Mouse (Mus musculus) CH12.LX (cell line): ENCODE measurements around the gene C8g. TPM values are rescaled to one million over a fixed set of nuclear protein-coding genes. Genes with fewer than 3 reads are reported as not detected.

ENCODE experiments used
- DNase-seq: peaks from one replicate; pipeline ENCODE4 v3.0.0-alpha.2; 2013; ENCODE audit errors: extremely low read depth
- H3K27ac ChIP-seq: 2 replicates; pipeline ENCODE4 v1.5.1; 2012; ENCODE audit warnings: low read depth, mild to moderate bottlenecking, control low read depth, moderate library complexity; ENCODE audit not compliant: insufficient read depth
- H3K27me3 ChIP-seq: replicated peaks from 2 replicates; pipeline ENCODE3; 2012; ENCODE audit warnings: inconsistent platforms
- H3K36me3 ChIP-seq, 2 experiments: replicated peaks in 1 of 2; 2 replicates each; pipeline versions ENCODE3 to v1.6.1; 2012; ENCODE audit warnings: inconsistent platforms in 1 of 2, low read length in 1 of 2, mild to moderate bottlenecking in 1 of 2, mixed read lengths in 1 of 2, moderate library complexity in 1 of 2; ENCODE audit not compliant: control insufficient read depth in 1 of 2, insufficient read depth in 1 of 2
- H3K4me1 ChIP-seq, 2 experiments: 2 replicates each; pipeline ENCODE4 v1.6.1; 2012; ENCODE audit warnings: inconsistent platforms in 1 of 2, moderate library complexity in 1 of 2; ENCODE audit not compliant: insufficient read depth in 2 of 2, control insufficient read depth in 1 of 2
- H3K4me2 ChIP-seq: 2 replicates; pipeline ENCODE4 v1.6.1; 2012; ENCODE audit warnings: low read depth, mild to moderate bottlenecking, control low read depth; ENCODE audit not compliant: poor library complexity, insufficient read depth, severe bottlenecking
- H3K4me3 ChIP-seq, 3 experiments: fragments of 150-350 bp in 1 of 3; sonication (generic) in 1 of 3; replicated peaks in 1 of 3; 2 replicates each; pipeline versions ENCODE3 to v1.5.1; 2011 to 2012; ENCODE audit warnings: low read depth in 2 of 3, low read length in 2 of 3, mild to moderate bottlenecking in 2 of 3, moderate library complexity in 2 of 3, control low read depth in 1 of 3, improper control_type of control experiment in 1 of 3, inconsistent platforms in 1 of 3, mixed read lengths in 1 of 3; ENCODE audit not compliant: poor library complexity in 1 of 3
- H3K79me2 ChIP-seq: replicated peaks from 2 replicates; pipeline ENCODE4 v1.6.1; 2012; ENCODE audit warnings: mild to moderate bottlenecking, moderate library complexity; ENCODE audit not compliant: control insufficient read depth, poor library complexity, insufficient read depth, severe bottlenecking; ENCODE audit errors: extremely low read depth
- H3K9ac ChIP-seq: 2 replicates; pipeline ENCODE4 v1.6.1; 2012; ENCODE audit warnings: low read depth, mild to moderate bottlenecking, control low read depth, moderate library complexity; ENCODE audit not compliant: insufficient read depth
- H3K9me3 ChIP-seq: replicated peaks from 2 replicates; pipeline ENCODE3; 2012; ENCODE audit warnings: low read length, inconsistent platforms, mixed read lengths
- CHD1 ChIP-seq: IDR thresholded peaks from 2 replicates; pipeline ENCODE4 v1.6.1; 2012; ENCODE audit warnings: low read depth, low read length, improper control_type of control experiment, inconsistent platforms
- CHD2 ChIP-seq: IDR thresholded peaks from 2 replicates; pipeline ENCODE4 v1.6.1; 2011; ENCODE audit warnings: low read length, improper control_type of control experiment
- CTCF ChIP-seq, 2 experiments: IDR thresholded peaks in 1 of 2; conservative IDR thresholded peaks in 1 of 2; 2 replicates each; pipeline ENCODE4 v1.5.1; 2011 to 2012; ENCODE audit warnings: low read depth in 2 of 2, low read length in 2 of 2, improper control_type of control experiment in 1 of 2, inconsistent platforms in 1 of 2, mild to moderate bottlenecking in 1 of 2, moderate library complexity in 1 of 2
- E2F4 ChIP-seq: IDR thresholded peaks from 2 replicates; pipeline ENCODE4 v1.6.1; 2011; ENCODE audit warnings: low read depth, low read length, improper control_type of control experiment; ENCODE audit not compliant: insufficient replicate concordance
- ETS1 ChIP-seq: conservative IDR thresholded peaks from 2 replicates; pipeline ENCODE4 v1.6.1; 2012; ENCODE audit warnings: low read depth, mild to moderate bottlenecking, inconsistent platforms, low read length, improper control_type of control experiment, moderate library complexity
- HCFC1 ChIP-seq: IDR thresholded peaks from 2 replicates; pipeline ENCODE4 v1.6.1; 2012; ENCODE audit warnings: low read depth, mild to moderate bottlenecking, inconsistent platforms, low read length, improper control_type of control experiment
- IRF4 ChIP-seq: IDR thresholded peaks from 2 replicates; pipeline ENCODE4 v1.6.1; 2014; ENCODE audit warnings: low read depth, mild to moderate bottlenecking, inconsistent platforms, low read length, improper control_type of control experiment
- JUND ChIP-seq: conservative IDR thresholded peaks from 2 replicates; pipeline ENCODE4 v1.6.1; 2011; ENCODE audit warnings: low read depth, low read length, improper control_type of control experiment
- MAX ChIP-seq: IDR thresholded peaks from 2 replicates; pipeline ENCODE4 v1.6.1; 2011; ENCODE audit warnings: low read length, improper control_type of control experiment
- MXI1 ChIP-seq: IDR thresholded peaks from 2 replicates; pipeline ENCODE4 v1.6.1; 2011; ENCODE audit warnings: mild to moderate bottlenecking, low read depth, low read length, improper control_type of control experiment
- NRF1 ChIP-seq: IDR thresholded peaks from 2 replicates; pipeline ENCODE4 v1.6.1; 2014; ENCODE audit warnings: low read depth, mild to moderate bottlenecking, inconsistent platforms, low read length, improper control_type of control experiment, moderate library complexity
- PAX5 ChIP-seq: IDR thresholded peaks from 2 replicates; pipeline ENCODE4 v1.6.1; 2012; ENCODE audit warnings: low read length, inconsistent platforms, mixed read lengths
- POLR2A ChIP-seq: IDR thresholded peaks from 2 replicates; pipeline ENCODE4 v1.6.1; 2011; ENCODE audit warnings: low read depth, mild to moderate bottlenecking, improper control_type of control experiment, low read length
- RCOR1 ChIP-seq: conservative IDR thresholded peaks from 2 replicates; pipeline ENCODE4 v1.6.1; 2012; ENCODE audit warnings: low read depth, mild to moderate bottlenecking, inconsistent platforms, low read length, improper control_type of control experiment
- USF1 ChIP-seq: IDR thresholded peaks from 2 replicates; pipeline ENCODE4 v1.6.1; 2014; ENCODE audit warnings: low read depth, mild to moderate bottlenecking, inconsistent platforms, low read length, improper control_type of control experiment
- USF2 ChIP-seq: conservative IDR thresholded peaks from 2 replicates; pipeline ENCODE4 v1.6.1; 2011; ENCODE audit warnings: low read depth, low read length, improper control_type of control experiment
- ZC3H11A ChIP-seq: IDR thresholded peaks from 2 replicates; pipeline ENCODE4 v1.6.1; 2012; ENCODE audit warnings: low read depth, mild to moderate bottlenecking, inconsistent platforms, low read length, improper control_type of control experiment
- ZKSCAN1 ChIP-seq: IDR thresholded peaks from 2 replicates; pipeline ENCODE4 v1.6.1; 2012; ENCODE audit warnings: low read depth, inconsistent platforms, low read length, improper control_type of control experiment, borderline replicate concordance
- ZMIZ1 ChIP-seq: IDR thresholded peaks from 2 replicates; pipeline ENCODE4 v1.6.1; 2012; ENCODE audit warnings: low read depth, mild to moderate bottlenecking, inconsistent platforms, low read length, improper control_type of control experiment
- dilution Hi-C: fragments of 300-500 bp; cut with MboI; formaldehyde crosslinking; loops from 2 replicates; pipeline ENCODE4 v1.14.3; 2020; ENCODE audit warnings: low sequenced_read_pairs; ENCODE audit not compliant: extremely low pct_unique_long_range_greater_than_20kb, extremely low pct_ligation_motif_present
- in situ Hi-C: fragments of 300-500 bp; cut with MboI; formaldehyde crosslinking; loops from 3 replicates; pipeline ENCODE4 v1.14.3; 2019; ENCODE audit warnings: low sequenced_read_pairs, low pct_ligation_motif_present, low pct_unique_long_range_greater_than_20kb, mixed read lengths
- polyA plus RNA-seq: library from polyadenylated mRNA; unstranded; fragments of >175 nt; gene quantifications from 2 replicates; pipeline ENCODE4 v1.2.1, GENCODE M21; 2012; ENCODE audit warnings: low read depth; ENCODE audit not compliant: insufficient read length
- total RNA-seq, 2 experiments: library from RNA; depleted of rRNA; stranded (reverse); fragments of 300-350 nt in 1 of 2; fragments of >200 nt in 1 of 2; gene quantifications; 2 replicates each; pipeline ENCODE4 v1.2.3; 2012 to 2014

The C8g gene
- total and polyA plus RNA-seq, 3 experiments: 1.2 to 2.7 (median 1.7) TPM

- TF ChIP-seq ZMIZ1: peak; percentile 83
- TF ChIP-seq IRF4: peak; percentile 76
- no peak for TF ChIP-seq USF2
- TF ChIP-seq CHD2: no peak; the same call in 1 of the 2 replicates
- TF ChIP-seq ZC3H11A: no peak
- no peak for TF ChIP-seq RCOR1
- peak; percentile 89 for TF ChIP-seq HCFC1
- no peak for TF ChIP-seq JUND
- peak; percentile 91 for TF ChIP-seq MXI1
- 0 out of 2 replicates have a peak, but pooled peaks have one; percentile 56 for TF ChIP-seq MAX
- TF ChIP-seq NRF1: peak; percentile 88
- no peak for TF ChIP-seq CHD1
- TF ChIP-seq CTCF (conservative IDR thresholded peaks at IDR 0.05 in 1 of 2, IDR thresholded peaks at IDR 0.05 in 1 of 2; ENCODE audit: low read depth in 2 of 2, low read length in 2 of 2): no peak
- TF ChIP-seq PAX5: no peak
Observed at GRCm38 (mm10) chr2:25500576-25501405, 728 bp downstream of the C8g start, which contains the start of gene Fbxw5 (continued).

- H3K4me1 ChIP-seq: peaks cover 15 to 40% of the 10 kb centered on the region in 2 experiments
- dilution Hi-C loops (no loop called here), in situ Hi-C loops (no loop called here)
- H3K27me3 ChIP-seq: no peaks in the 10 kb centered on the region
- peak overlapping the region; percentile 40; the same call in 1 of the 2 replicates for H3K4me2 ChIP-seq
- H3K4me3 ChIP-seq: peak overlapping the region in 2 of 3 experiments; percentile 57 to 70
- H3K79me2 ChIP-seq: peaks cover 8% of the 10 kb centered on the region; the same call in 1 of the 2 replicates
- DNase-seq: no peak
- 0 out of 2 replicates have a peak overlapping the region, but pooled peaks have one; percentile 3 for H3K27ac ChIP-seq
- H3K9me3 ChIP-seq: no peaks in the 10 kb centered on the region
- 0 out of 2 replicates have a peak overlapping the region, but pooled peaks have one; percentile 25 for H3K9ac ChIP-seq
- TF ChIP-seq NRF1: no peak
- TF ChIP-seq ZC3H11A: no peak
- no peak for TF ChIP-seq ETS1
- TF ChIP-seq ZKSCAN1: no peak
- no peak for TF ChIP-seq E2F4
- no peak for TF ChIP-seq USF1
- TF ChIP-seq POLR2A: no peak
- peaks cover 29 to 33% of the 10 kb centered on the region in 2 experiments for H3K36me3 ChIP-seq
Observed at GRCm38 (mm10) chr2:25500071-25500575, 1.4 kb downstream of the C8g start.
